Mouse (Mus musculus) left cerebral cortex, postnatal 10 days (tissue): ENCODE results near the gene Sgip1. TPM values are rescaled to one million over a fixed set of nuclear protein-coding genes. Genes with fewer than 3 reads are reported as not detected.

Experiments used
- DNase-seq, 2 experiments: peaks; one replicate each; pipeline ENCODE4 v3.0.0; 2021 to 2022; ENCODE audit warnings: low spot score in 2 of 2, mixed read lengths in 1 of 2; ENCODE audit errors: extremely low spot score in 1 of 2
- intact Hi-C: fragments of 180-260 bp; cut with DNase I; formaldehyde crosslinking; loops from one replicate; pipeline ENCODE4 v1.15.1; 2025
- total RNA-seq, 2 experiments: library from RNA; stranded (reverse); gene quantifications; 2 replicates each; pipeline ENCODE4 v1.2.3; 2021

Gene Sgip1
- total RNA-seq, 2 experiments from 2014 or later = 279 to 302 TPM

- no peak for DNase-seq
- intact Hi-C loops = loop anchor here (10.0 kb wide), 1 partner anchor 126 kb away; the partner anchor contains the start of genes Mier1 and Wdr78
Measured at GRCm38 (mm10) chr4:102988526-102988925, 247.4 kb downstream of the Sgip1 start.

- DNase-seq = no peak
- intact Hi-C loops = loop anchor here (10.0 kb wide), 1 partner anchor 125 kb away; the partner anchor contains the start of genes Mier1 and Wdr78
Measured at GRCm38 (mm10) chr4:102989391-102989790, 248.3 kb downstream of the Sgip1 start.

GRCm38 (mm10) chr4:102990016-102990415 lies 248.9 kb downstream of the Sgip1 start:
- DNase-seq = no peak
- intact Hi-C loops = no loop called here

- DNase-seq = no peak
- intact Hi-C loops = no loop called here
Measured at GRCm38 (mm10) chr4:102990595-102991340, 249.7 kb downstream of the Sgip1 start.

- intact Hi-C loops = no loop called here
- DNase-seq = no peak
Measured at GRCm38 (mm10) chr4:102991685-102992084, 250.6 kb downstream of the Sgip1 start.

GRCm38 (mm10) chr4:103004681-103005080 lies 263.6 kb downstream of the Sgip1 start:
- intact Hi-C loops = no loop called here
- DNase-seq = no peak

GRCm38 (mm10) chr4:103005190-103005945 lies 264.3 kb downstream of the Sgip1 start:
- intact Hi-C loops = no loop called here
- no peak for DNase-seq

- intact Hi-C loops = no loop called here
Measured at GRCm38 (mm10) chr4:103006266-103006665, 265.2 kb downstream of the Sgip1 start.

GRCm38 (mm10) chr4:103006943-103007418 lies 265.9 kb downstream of the Sgip1 start:
- intact Hi-C loops = no loop called here
- no peak for DNase-seq

More at GRCm38 (mm10) chr4:103006266-103006665, 265.2 kb downstream of the Sgip1 start:
- no peak for DNase-seq

GRCm38 (mm10) chr4:103010734-103011133 lies 269.6 kb downstream of the Sgip1 start:
- intact Hi-C loops = no loop called here
- no peak for DNase-seq

- intact Hi-C loops = no loop called here
- peak in 1 of 2 experiments; percentile 4 for DNase-seq
Measured at GRCm38 (mm10) chr4:103011823-103012222, 270.7 kb downstream of the Sgip1 start.

- DNase-seq = peak in 1 of 2 experiments; percentile 3
- intact Hi-C loops = no loop called here
Measured at GRCm38 (mm10) chr4:103013490-103013889, 272.4 kb downstream of the Sgip1 start.

Other genes with a start within 250 kb of the Sgip1 start
- gene Tctex1d1, start 237.3 kb downstream of the Sgip1 start, total RNA-seq = 1 to 10 TPM in 1 of 2 experiments, under 1 TPM in 1; 0.93 to 1.3 TPM